Mouse (Mus musculus) embryonic fibroblast, embryonic 13.5 days (primary cell): ENCODE results near the gene Tmem30c. TPM values are rescaled to one million over a fixed set of nuclear protein-coding genes. Genes with fewer than 3 reads are reported as not detected.
"Not testable (repeated sequence)": the region's sequence is repeated elsewhere in the genome, so short reads cannot be mapped to it uniquely, and the experiment has no call there.

Experiments used
- H3K27ac ChIP-seq: 2 replicates; pipeline ENCODE4 v1.5.1; 2012; ENCODE audit warnings: low read length, control low read depth, inconsistent platforms; ENCODE audit not compliant: insufficient read depth
- H3K4me1 ChIP-seq: 2 replicates; pipeline ENCODE4 v1.6.1; 2011; ENCODE audit warnings: low read length; ENCODE audit not compliant: control insufficient read depth, insufficient read depth
- H3K4me3 ChIP-seq: 2 replicates; pipeline ENCODE4 v1.5.1; 2011; ENCODE audit warnings: mild to moderate bottlenecking, control low read depth, low read length; ENCODE audit not compliant: insufficient read depth
- CTCF ChIP-seq: IDR thresholded peaks from 2 replicates; pipeline ENCODE4 v1.5.1; 2011; ENCODE audit warnings: mild to moderate bottlenecking, control low read depth, low read length, moderate library complexity, borderline replicate concordance; ENCODE audit not compliant: insufficient read depth
- POLR2A ChIP-seq: IDR thresholded peaks from 2 replicates; pipeline ENCODE4 v1.6.1; 2011; ENCODE audit warnings: low read depth, mild to moderate bottlenecking, control low read depth, low read length, moderate library complexity
- polyA plus RNA-seq: library from polyadenylated mRNA; stranded (reverse); fragments of >200 nt; gene quantifications from 2 replicates; pipeline ENCODE4 v1.2.4, GENCODE M21; 2011; ENCODE audit warnings: low read depth; ENCODE audit not compliant: missing spikeins, insufficient read length

Tmem30c gene
- polyA plus RNA-seq, 1 experiment: 0.19 TPM

GRCm38 (mm10) chr16:57235871-57236510, 56.7 kb downstream of the Tmem30c start:
- Histone ChIP-seq H3K4me1 (peaks cover 2% of the 10 kb centered on the region; the same call in 1 of the 2 replicates), H3K4me3 (no peak overlapping the region), H3K27ac (peak overlapping the region; percentile 76)
- TF ChIP-seq CTCF (no peak), POLR2A (no peak)

DNA sequence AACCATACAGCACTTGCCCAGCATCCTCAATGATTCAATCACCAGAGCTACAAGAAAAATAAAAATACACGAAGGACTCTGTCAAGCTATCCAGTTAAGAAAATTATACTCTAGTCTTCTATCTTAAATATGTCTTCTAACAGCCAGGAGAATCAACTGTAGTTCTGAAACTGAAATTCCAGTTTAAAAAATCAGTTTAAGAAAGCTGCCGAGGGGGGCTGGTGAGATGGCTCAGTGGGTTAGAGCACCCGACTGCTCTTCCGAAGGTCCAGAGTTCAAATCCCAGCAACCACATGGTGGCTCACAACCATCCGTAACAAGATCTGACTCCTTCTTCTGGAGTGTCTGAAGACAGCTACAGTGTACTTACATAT, 60.7 kb downstream of the Tmem30c start:
- not testable (repeated sequence) for H3K4me3 ChIP-seq, H3K4me1 ChIP-seq, H3K27ac ChIP-seq

GRCm38 (mm10) chr16:57231089-57231936, 61.4 kb downstream of the Tmem30c start, which contains the start of gene Tbc1d23:
TSS of gene Tbc1d23 (minus strand) at chr16:57231504.
- Histone ChIP-seq H3K4me3 (peak within 1 kb of the TSS; percentile 94), H3K27ac (0 out of 2 replicates have a peak within 1 kb of the TSS, but pooled peaks have one; percentile 5), H3K4me1 (peaks cover 8% of the 10 kb centered on the region)
- TF ChIP-seq POLR2A: peak; percentile 87
- TF ChIP-seq CTCF: no peak

GRCm38 (mm10) chr16:57226444-57226843, 66.2 kb downstream of the Tmem30c start:
- peak overlapping the region; percentile 74; the same call in 1 of the 2 replicates for H3K27ac ChIP-seq
- H3K4me3 ChIP-seq: no peak overlapping the region
- TF ChIP-seq CTCF (no peak), POLR2A (no peak)
- peaks cover 6% of the 10 kb centered on the region for H3K4me1 ChIP-seq

- no peak overlapping the region for H3K27ac ChIP-seq
- no peaks in the 10 kb centered on the region for H3K4me1 ChIP-seq
- no peak overlapping the region for H3K4me3 ChIP-seq
- no peak for TF ChIP-seq CTCF
- no peak for TF ChIP-seq POLR2A
Observed at GRCm38 (mm10) chr16:57220361-57220760, 72.3 kb downstream of the Tmem30c start.

Other genes starting within 250 kb of the Tmem30c start
- gene Tmem45a2, start 221.5 kb downstream of the Tmem30c start, polyA plus RNA-seq: not detected in 2 replicates
- gene Tomm70a, start 171.2 kb downstream of the Tmem30c start, polyA plus RNA-seq: 66.0 and 72.8 TPM in 2 replicates
- gene Nit2, start 125.5 kb downstream of the Tmem30c start, polyA plus RNA-seq: 70.7 and 91.4 TPM in 2 replicates
- gene Tbc1d23, start 61.4 kb downstream of the Tmem30c start, polyA plus RNA-seq: 47.6 and 52.5 TPM in 2 replicates
- gene Filip1l, start 60.2 kb upstream of the Tmem30c start, polyA plus RNA-seq: 138 and 223 TPM in 2 replicates